Mouse (Mus musculus): ENCODE measurements around the gene Sin3b.

DNA sequence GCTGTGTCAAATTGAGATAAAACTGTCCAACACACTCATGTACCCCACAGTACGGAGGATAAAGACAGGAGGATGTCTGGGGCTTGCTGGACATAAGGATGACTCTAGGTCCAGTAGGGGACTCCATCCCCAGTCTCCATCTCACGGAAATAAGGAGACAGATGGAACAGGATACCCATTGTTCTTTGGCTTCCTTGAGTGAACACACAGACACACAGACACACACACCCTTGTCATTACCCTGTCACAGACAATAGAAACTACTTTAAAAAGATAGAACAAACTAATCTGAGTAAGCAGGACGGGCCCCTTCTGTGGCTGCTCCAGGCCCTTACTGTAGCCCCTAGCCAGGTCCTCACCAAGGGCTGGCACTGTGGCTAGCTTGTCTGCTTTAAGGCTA, 29.2 kb downstream of the Sin3b start:
- TF ChIP-seq CTCF (IDR thresholded peaks at IDR 0.05; ENCODE audit: low read depth) (no peak), EP300 (optimal IDR thresholded peaks at IDR 0.05) (no peak)

Data from stomach, postnatal 0 days (tissue).